Mouse (Mus musculus): ENCODE data around the gene Slc30a6.
"Not testable (repeated sequence)": the region's sequence is repeated elsewhere in the genome, so short reads cannot be mapped to it uniquely, and the experiment has no call there.

The Slc30a6 gene

DNA sequence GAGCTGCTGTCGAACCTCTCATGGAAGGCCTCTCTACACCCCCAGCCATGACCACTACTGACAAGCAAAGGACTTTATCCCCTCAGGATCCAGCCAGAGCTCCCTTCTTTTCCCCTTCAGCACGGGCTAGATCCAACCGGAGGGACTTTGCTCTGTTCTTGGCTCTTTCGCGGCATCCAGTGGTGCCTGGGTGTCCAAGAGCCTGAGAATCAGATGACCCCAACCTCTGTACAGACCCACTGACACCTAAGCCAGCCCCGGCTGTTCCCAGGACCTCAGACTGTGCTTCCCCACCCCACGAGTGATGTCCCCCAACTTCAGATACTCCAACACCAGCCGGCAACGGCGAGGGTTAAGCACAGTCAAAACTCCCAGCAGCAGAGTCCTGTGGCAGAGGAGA lies 54.4 kb downstream of the Slc30a6 start:
- no peak for DNase-seq (ENCODE audit: low spot score in 2 of 2)

DNA sequence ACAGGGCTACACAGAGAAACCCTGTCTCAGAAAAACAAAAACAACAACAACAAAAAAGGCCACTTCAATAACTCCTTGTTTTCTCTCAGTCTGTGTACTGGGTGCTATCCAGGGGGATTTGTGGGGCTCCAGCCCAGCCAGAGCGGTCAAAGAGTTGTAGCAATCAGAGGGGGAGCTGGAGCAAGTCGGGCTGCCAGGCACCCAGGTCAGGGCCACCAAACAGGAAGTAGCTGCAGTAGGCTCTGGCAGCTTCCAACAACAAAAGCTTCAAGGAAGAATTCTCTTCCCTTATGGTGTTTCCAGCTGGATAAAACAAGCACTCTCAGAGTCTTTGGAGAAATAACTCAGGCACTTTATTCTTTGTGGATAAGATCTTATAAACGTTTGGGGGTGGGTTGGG lies 58.5 kb downstream of the Slc30a6 start:
- no peak for DNase-seq (ENCODE audit: low spot score in 2 of 2)

DNA sequence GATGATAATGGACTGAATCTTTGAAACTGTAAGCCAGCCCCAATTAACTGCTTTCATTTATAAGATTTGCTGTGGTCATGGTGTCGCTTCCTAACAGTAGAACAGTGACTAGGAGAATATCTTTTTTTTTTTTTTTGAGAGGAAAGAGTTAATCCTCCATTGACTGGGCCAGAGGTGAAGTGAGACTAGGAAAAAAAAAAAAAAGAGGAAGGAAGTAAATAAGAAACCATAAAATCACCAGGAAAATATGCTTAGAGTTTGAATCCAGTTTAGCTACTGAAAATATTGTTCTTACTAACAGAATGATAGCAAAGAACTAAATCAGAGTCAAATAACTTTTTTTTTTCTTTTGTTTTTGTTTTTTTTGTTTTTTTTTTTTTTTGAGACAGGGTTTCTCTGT lies 59.3 kb downstream of the Slc30a6 start:
- no peak for DNase-seq (ENCODE audit: low spot score in 2 of 2)

DNA sequence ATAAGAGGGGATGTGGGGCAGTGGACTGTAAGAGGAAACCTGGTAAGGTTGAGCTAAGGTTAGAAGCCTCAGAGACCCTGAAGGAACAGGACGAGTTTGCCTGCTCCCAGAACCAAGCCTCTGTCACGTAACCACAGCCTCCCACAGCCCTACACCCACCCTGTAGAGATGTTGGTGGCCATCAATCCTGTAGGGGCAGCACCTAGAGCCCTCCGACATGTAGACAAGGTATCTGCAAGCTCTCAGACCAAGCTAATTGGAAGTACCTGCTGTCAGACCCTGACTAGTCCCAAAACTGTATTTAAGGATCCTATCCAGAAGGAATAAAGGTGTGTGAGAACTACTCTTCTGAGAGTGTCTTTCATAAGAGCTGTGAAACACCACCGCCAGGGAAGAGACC lies 60.0 kb downstream of the Slc30a6 start:
- no peak for DNase-seq (ENCODE audit: low spot score in 2 of 2)

DNA sequence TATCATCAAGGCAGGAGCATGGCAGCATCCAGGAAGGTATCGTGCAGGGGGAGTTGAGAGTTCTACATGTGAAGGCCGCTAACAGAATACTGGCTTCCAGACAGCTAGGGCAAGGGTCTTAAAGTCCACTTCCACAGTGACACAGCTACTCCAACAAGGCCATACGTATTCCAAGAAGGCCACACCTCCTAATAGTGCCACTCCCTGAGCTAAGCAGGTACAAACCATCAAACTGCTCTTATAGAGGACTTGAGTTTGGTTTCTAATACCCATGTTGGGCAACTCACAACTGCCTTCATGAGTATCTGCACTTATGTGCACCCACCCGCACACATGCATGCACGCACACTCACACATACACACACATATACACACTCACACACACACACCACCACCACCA lies 61.4 kb downstream of the Slc30a6 start:
- DNase-seq (ENCODE audit: low spot score in 2 of 2): no peak

DNA sequence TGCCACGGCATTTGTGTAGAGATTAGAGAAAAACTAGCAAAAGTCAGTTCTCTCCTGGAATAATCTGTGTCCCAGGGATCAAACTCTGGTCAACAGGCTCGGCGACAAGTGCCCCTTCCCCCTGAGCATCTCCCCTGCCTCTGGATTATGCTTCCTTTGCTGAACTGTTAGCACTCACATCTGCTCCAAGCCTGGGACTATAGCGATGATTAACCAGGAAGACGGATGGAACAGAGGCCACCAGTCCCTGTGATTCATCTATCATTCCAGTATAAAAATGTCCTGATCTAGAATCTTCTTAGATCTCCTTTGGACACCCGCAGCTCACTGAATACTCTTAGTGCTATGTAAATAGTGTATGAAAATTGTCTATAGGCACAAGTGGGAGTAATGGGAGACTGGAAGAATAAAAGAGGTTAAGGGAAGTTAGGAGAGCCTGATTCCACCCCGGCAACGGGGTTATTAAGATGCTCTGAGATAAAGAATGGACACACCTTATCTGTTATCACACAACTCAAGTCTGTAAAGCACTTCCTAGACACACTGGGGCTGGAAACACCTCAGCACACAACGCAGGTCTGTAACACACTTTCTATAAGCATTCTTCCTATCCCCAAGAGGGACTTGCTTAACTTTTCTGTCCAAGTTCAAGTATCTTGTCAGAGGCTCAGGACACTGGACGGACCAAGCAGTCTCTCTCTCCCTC lies 62.7 kb downstream of the Slc30a6 start:
- DNase-seq (ENCODE audit: low spot score in 2 of 2): no peak

DNA sequence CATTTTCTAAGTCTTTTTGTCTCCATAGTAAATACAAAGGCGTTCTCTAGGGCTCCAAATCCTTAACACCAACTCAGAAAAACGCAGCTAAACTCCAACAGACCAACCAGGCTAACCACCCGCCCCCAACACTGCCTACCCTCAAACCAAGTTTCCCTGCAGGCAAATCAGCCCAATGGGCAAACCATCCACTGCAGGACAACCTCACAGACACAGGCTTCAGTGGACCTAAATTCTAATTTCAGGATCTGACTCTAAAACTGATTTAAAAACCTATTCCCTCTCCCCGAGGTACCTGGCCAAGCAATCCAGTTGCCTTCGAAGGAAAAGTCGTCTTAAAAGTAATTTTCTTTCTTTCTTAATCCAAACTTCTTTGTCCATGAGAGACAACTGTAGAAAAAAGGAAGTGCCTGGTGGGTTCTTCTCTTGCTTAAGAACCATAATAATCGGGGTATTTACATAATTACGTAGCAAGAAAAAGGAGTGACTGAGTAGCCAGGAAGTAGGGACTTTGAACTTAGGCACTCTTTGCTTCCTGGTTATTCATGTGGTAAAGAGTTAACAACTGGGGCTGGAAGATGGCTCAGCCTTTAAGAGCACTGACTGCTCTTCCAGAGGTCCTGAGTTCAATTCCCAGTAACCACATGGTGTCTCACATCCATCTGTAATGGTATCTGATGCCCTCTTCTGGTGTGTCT lies 63.5 kb downstream of the Slc30a6 start, which contains the start of gene Nlrc4:
Gene Nlrc4 (minus strand): TSS at position 432 of the 698 bp plus-strand sequence.
- DNase-seq (ENCODE audit: low spot score in 2 of 2): no peak

DNA sequence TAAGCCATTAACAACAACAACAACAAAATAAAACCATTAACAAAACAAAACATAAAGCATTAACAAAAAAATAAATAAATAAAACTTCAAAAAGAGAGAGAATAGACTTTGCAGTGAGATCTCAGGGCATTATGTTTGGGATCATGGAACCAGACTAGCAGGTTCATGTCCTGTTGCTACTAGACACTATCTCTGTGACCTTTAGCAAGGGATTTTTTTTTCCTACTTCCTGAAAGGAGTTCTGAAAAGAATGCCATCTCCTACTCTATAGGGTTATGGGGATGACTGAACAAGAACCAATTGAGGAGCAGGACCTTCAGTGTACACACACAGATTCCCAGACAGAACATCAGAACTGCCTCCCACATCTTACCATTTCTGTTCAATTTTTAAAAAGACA lies 68.1 kb downstream of the Slc30a6 start:
- no peak for DNase-seq (ENCODE audit: low spot score in 2 of 2)

DNA sequence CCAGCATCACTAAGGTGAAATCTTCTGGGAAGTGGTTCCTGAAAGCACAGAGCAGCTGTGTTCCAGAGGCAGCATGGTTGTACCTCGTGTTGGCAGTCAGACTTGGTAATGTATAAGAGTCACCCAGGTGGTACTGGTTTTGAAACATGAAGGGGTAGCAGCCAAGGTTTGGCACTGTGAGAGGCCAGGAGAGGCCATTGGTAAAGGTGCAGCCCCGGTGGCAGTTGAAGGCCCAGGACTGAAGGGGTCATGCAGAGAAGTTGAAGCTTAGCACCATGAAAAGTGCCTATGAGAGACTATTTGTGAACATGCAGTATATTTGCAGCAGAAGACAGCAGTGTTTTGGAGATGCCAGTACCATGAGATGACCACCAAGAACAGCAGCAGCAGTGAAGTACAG lies 72.6 kb downstream of the Slc30a6 start:
- DNase-seq (ENCODE audit: low spot score in 2 of 2): not testable (repeated sequence)

DNA sequence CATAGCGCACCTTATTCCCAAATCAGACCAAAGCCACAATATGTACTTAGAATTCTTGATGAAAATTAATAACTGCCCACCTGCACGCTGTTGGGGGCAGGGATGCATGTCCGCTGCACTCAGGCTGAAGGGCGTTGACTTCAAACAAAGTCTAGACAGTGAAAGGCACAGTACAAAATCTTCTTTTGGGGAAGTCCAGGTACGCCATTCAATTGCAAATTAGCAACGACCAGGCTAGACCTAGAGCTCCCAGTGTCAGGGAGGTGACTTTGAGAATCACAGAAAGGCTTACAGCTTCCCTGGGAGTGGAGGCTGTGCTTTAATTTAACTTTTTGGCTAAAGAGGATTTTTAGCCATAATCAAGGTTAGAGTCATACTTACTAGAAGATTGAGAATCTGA lies 74.7 kb downstream of the Slc30a6 start:
- DNase-seq (ENCODE audit: low spot score in 2 of 2): not testable (repeated sequence)
